Mouse (Mus musculus): ENCODE measurements around the gene Evl. TPM values are rescaled to one million over a fixed set of nuclear protein-coding genes. Genes with fewer than 3 reads are reported as not detected.

Evl gene
- polyA plus RNA-seq, 1 experiment = 178 TPM

GRCm38 (mm10) chr12:108579156-108579871 is 24.8 kb downstream of the Evl start:
- H3K4me3 ChIP-seq (ENCODE audit: insufficient read depth, low read length) = no peak overlapping the region
- peaks cover 5% of the 10 kb centered on the region for H3K4me1 ChIP-seq (ENCODE audit: control insufficient read depth, insufficient read depth, low read length)
- TF ChIP-seq CTCF (IDR thresholded peaks at IDR 0.05; ENCODE audit: extremely low read depth, insufficient read depth, low read length) (no peak), POLR2A (IDR thresholded peaks at IDR 0.05; ENCODE audit: extremely low read depth, insufficient read depth, low read length) (no peak)
- no peak overlapping the region; the same call in 1 of the 2 replicates for H3K27ac ChIP-seq (ENCODE audit: insufficient read depth, low read length)

GRCm38 (mm10) chr12:108583775-108584174 is 29.3 kb downstream of the Evl start:
- no peak overlapping the region for H3K27ac ChIP-seq (ENCODE audit: insufficient read depth, low read length)
- no peak for TF ChIP-seq POLR2A (IDR thresholded peaks at IDR 0.05; ENCODE audit: extremely low read depth, insufficient read depth, low read length)
- TF ChIP-seq CTCF (IDR thresholded peaks at IDR 0.05; ENCODE audit: extremely low read depth, insufficient read depth, low read length) = no peak
- no peak overlapping the region for H3K4me3 ChIP-seq (ENCODE audit: insufficient read depth, low read length)
- H3K4me1 ChIP-seq (ENCODE audit: control insufficient read depth, insufficient read depth, low read length) = peaks cover 5% of the 10 kb centered on the region

- no peaks in the 10 kb centered on the region for H3K4me1 ChIP-seq (ENCODE audit: control insufficient read depth, insufficient read depth, low read length)
- no peak overlapping the region for H3K27ac ChIP-seq (ENCODE audit: insufficient read depth, low read length)
- TF ChIP-seq POLR2A (IDR thresholded peaks at IDR 0.05; ENCODE audit: extremely low read depth, insufficient read depth, low read length) = no peak
- TF ChIP-seq CTCF (IDR thresholded peaks at IDR 0.05; ENCODE audit: extremely low read depth, insufficient read depth, low read length) = no peak
- no peak overlapping the region for H3K4me3 ChIP-seq (ENCODE audit: insufficient read depth, low read length)
Observed at GRCm38 (mm10) chr12:108590131-108590530, 35.6 kb downstream of the Evl start.

- TF ChIP-seq CTCF (IDR thresholded peaks at IDR 0.05; ENCODE audit: extremely low read depth, insufficient read depth, low read length) (no peak), POLR2A (IDR thresholded peaks at IDR 0.05; ENCODE audit: extremely low read depth, insufficient read depth, low read length) (no peak)
- no peak overlapping the region for H3K27ac ChIP-seq (ENCODE audit: insufficient read depth, low read length)
- no peak overlapping the region for H3K4me3 ChIP-seq (ENCODE audit: insufficient read depth, low read length)
- no peaks in the 10 kb centered on the region for H3K4me1 ChIP-seq (ENCODE audit: control insufficient read depth, insufficient read depth, low read length)
Observed at GRCm38 (mm10) chr12:108591586-108591985, 37.1 kb downstream of the Evl start.

- no peaks in the 10 kb centered on the region for H3K4me1 ChIP-seq (ENCODE audit: control insufficient read depth, insufficient read depth, low read length)
- H3K27ac ChIP-seq (ENCODE audit: insufficient read depth, low read length) = no peak overlapping the region
- TF ChIP-seq POLR2A (IDR thresholded peaks at IDR 0.05; ENCODE audit: extremely low read depth, insufficient read depth, low read length) (no peak), CTCF (IDR thresholded peaks at IDR 0.05; ENCODE audit: extremely low read depth, insufficient read depth, low read length) (no peak)
- H3K4me3 ChIP-seq (ENCODE audit: insufficient read depth, low read length) = no peak overlapping the region
Observed at GRCm38 (mm10) chr12:108592866-108593265, 38.3 kb downstream of the Evl start.

GRCm38 (mm10) chr12:108600864-108601263 is 46.3 kb downstream of the Evl start:
- no peak overlapping the region for H3K27ac ChIP-seq (ENCODE audit: insufficient read depth, low read length)
- peaks cover 8% of the 10 kb centered on the region; the same call in 1 of the 2 replicates for H3K4me1 ChIP-seq (ENCODE audit: control insufficient read depth, insufficient read depth, low read length)
- TF ChIP-seq POLR2A (IDR thresholded peaks at IDR 0.05; ENCODE audit: extremely low read depth, insufficient read depth, low read length) = no peak
- no peak for TF ChIP-seq CTCF (IDR thresholded peaks at IDR 0.05; ENCODE audit: extremely low read depth, insufficient read depth, low read length)
- no peak overlapping the region for H3K4me3 ChIP-seq (ENCODE audit: insufficient read depth, low read length)

- no peak overlapping the region for H3K4me3 ChIP-seq (ENCODE audit: insufficient read depth, low read length)
- H3K27ac ChIP-seq (ENCODE audit: insufficient read depth, low read length) = no peak overlapping the region
- peaks cover 8% of the 10 kb centered on the region; the same call in 1 of the 2 replicates for H3K4me1 ChIP-seq (ENCODE audit: control insufficient read depth, insufficient read depth, low read length)
- TF ChIP-seq CTCF (IDR thresholded peaks at IDR 0.05; ENCODE audit: extremely low read depth, insufficient read depth, low read length) (no peak), POLR2A (IDR thresholded peaks at IDR 0.05; ENCODE audit: extremely low read depth, insufficient read depth, low read length) (no peak)
Observed at GRCm38 (mm10) chr12:108601326-108601725, 46.8 kb downstream of the Evl start.

GRCm38 (mm10) chr12:108604546-108604945 is 50.0 kb downstream of the Evl start:
- Histone ChIP-seq H3K27ac (ENCODE audit: insufficient read depth, low read length) (no peak overlapping the region), H3K4me3 (ENCODE audit: insufficient read depth, low read length) (no peak overlapping the region), H3K4me1 (ENCODE audit: control insufficient read depth, insufficient read depth, low read length) (peaks cover 8% of the 10 kb centered on the region; the same call in 1 of the 2 replicates)
- TF ChIP-seq CTCF (IDR thresholded peaks at IDR 0.05; ENCODE audit: extremely low read depth, insufficient read depth, low read length) (no peak), POLR2A (IDR thresholded peaks at IDR 0.05; ENCODE audit: extremely low read depth, insufficient read depth, low read length) (no peak)

- TF ChIP-seq CTCF (IDR thresholded peaks at IDR 0.05; ENCODE audit: extremely low read depth, insufficient read depth, low read length) = no peak
- TF ChIP-seq POLR2A (IDR thresholded peaks at IDR 0.05; ENCODE audit: extremely low read depth, insufficient read depth, low read length) = 0 out of 2 replicates have a peak, but pooled peaks have one; percentile 50
- Histone ChIP-seq H3K4me3 (ENCODE audit: insufficient read depth, low read length) (peak overlapping the region; percentile 41), H3K27ac (ENCODE audit: insufficient read depth, low read length) (peak overlapping the region; percentile 56), H3K4me1 (ENCODE audit: control insufficient read depth, insufficient read depth, low read length) (peaks cover 8% of the 10 kb centered on the region; the same call in 1 of the 2 replicates)
Observed at GRCm38 (mm10) chr12:108605521-108606281, 51.2 kb downstream of the Evl start.
